Mouse (Mus musculus): ENCODE measurements around the gene Tbc1d19. TPM values are rescaled to one million over a fixed set of nuclear protein-coding genes. Genes with fewer than 3 reads are reported as not detected.
A peak's percentile ranks its signal among the peaks of the same experiment; 100 is the strongest.

The Tbc1d19 gene
- total RNA-seq, 2 experiments from 2014 or later, result 61.1 to 72.2 TPM

DNA sequence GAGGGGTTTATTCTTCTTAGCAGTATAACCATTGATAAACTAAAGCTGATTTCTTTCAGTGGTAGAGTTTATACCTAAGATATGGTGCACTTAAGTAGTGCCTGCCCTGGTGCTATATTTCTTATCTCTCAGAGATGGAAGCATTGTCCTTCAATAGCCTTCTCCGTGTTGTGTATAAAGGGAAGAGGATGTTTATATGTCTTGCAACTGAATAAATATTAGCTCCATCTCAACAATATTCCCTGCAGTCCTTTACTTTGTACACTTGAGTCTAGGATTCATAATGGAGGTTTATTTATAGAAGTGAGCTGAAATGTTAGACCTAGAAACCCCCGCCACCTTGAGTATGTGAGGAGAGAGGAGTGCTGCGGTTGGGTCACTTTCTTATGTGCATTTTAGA, 93.4 kb downstream of the Tbc1d19 start:
- intact Hi-C loops (cut with DNase I), result no loop called here
- no peak for DNase-seq

GRCm38 (mm10) chr5:53909201-53909600, 99.8 kb downstream of the Tbc1d19 start:
- no peak for DNase-seq
- intact Hi-C loops (cut with DNase I), result no loop called here

GRCm38 (mm10) chr5:53920416-53920815, 111.0 kb downstream of the Tbc1d19 start:
- intact Hi-C loops (cut with DNase I), result no loop called here
- DNase-seq, result no peak

DNA sequence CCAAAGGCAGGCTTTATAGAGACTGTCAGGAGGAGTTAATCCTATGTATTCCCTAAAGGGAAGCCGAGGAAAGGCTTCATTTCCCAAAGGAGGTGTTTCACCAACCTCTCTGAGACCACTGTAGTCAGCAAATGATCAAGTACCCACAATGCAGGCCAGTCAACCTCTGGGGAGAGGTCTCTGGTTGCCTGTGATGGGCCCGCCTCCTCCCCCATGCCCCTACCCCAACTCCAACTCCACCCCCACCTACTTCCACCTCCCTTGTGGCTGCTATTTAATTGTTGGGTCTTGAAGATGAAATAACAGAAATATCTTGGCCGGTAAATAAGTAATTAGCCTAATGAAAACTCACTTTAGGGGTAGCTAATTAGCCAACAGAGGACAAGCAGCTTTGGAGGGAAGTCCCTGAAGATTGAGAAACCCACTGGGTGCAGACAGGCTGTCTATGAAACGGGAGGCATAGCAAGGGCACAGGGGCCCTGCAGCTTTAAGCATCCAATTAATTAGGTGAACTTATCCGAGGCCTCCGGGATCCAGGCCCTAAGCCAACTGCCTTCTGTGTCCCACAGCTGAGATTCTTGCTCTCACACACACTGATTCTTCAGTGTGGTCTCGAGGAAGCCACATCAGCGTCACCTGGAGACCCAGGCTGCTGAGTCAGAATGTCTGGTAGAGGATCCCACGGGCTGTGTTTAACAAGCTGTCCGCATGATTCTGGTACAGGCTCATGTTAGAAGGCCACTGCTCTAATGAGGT, 112.9 kb downstream of the Tbc1d19 start:
- intact Hi-C loops (cut with DNase I), result no loop called here
- peak; percentile 72 for DNase-seq

DNA sequence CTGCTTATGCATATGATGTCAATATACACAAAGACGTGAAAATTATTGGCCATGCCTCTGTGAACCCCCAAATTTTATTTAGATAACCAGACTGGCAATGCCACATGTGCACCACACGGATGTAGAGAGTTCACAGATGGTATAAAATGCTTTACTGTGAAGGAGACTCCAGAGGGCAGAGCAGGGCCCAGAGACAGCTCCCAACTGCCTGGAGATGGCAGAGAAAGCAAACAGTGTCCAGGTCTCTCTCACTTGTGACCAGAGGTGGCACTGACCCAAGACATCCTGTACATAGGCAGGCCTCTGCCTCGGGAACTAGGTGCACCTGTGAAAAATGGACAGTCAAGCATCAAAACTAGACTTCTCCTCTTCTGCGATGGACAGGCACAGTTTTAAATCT, 114.6 kb downstream of the Tbc1d19 start:
- DNase-seq, result no peak
- intact Hi-C loops (cut with DNase I), result no loop called here

GRCm38 (mm10) chr5:53926301-53926855, 117.0 kb downstream of the Tbc1d19 start:
- intact Hi-C loops (cut with DNase I), result no loop called here
- DNase-seq, result no peak

GRCm38 (mm10) chr5:53927886-53928285, 118.5 kb downstream of the Tbc1d19 start:
- no peak for DNase-seq
- intact Hi-C loops (cut with DNase I), result no loop called here

- DNase-seq, result no peak
- intact Hi-C loops (cut with DNase I), result no loop called here
Observed at GRCm38 (mm10) chr5:53928537-53928936, 119.1 kb downstream of the Tbc1d19 start.

DNA sequence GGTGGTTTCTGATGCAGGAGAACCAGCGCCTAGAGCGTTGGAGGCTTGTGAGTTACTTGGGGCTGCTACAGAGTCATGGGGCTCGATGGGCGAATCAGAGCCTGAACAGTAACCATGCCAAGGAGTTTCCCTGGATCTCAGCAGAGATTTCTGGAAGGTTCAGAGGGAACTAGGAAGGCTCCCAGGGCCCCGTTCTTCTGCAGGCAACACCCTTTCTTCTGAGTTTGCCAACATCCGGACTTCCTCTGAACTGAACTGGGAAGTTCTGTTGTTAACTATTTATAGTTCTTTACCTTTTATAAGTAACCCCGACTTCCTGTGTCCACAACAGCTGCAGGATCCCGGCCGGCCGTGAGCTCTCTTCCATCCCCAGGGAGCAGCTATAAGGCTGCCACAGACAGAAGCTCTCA, 119.8 kb downstream of the Tbc1d19 start:
- DNase-seq, result no peak
- intact Hi-C loops (cut with DNase I), result no loop called here

DNA sequence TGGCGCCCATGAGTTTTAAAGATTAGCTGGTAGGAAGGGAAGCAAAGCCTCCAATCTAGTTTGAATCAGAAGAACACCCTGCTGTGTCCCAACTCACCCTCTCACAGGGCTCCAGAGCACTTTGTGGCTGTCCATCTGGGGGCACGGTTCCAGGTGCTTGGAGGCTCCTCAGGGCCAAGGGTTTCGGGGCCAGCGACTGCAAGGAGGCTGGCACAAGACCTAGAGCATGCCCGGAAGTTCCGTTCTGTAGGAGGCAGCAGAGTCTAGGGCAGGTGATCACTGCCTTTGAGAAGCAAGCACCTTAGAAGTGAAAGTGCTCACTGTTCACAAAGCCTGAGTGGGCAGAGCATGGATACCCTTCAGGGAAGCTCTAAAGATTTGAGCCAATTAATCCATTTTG, 120.4 kb downstream of the Tbc1d19 start:
- no peak for DNase-seq
- intact Hi-C loops (cut with DNase I), result no loop called here

DNA sequence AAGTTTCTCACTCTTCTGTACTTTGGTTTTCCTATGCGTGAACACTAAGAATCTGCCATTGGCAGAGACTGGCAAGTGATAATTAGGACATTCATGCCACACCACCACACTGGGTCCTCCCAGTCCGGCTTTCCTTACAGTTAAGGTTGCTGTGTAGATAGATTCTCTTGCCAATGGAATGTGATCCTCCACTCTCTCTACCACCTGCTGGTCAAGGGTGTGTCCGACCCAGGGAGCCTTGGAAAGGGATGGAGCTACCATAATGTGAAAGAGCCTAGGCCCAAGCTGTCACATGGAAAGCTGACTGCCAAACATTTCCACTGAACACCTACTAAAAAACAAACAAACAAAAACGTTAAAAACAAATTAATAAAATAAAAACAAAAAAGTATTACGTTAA, 121.6 kb downstream of the Tbc1d19 start:
- intact Hi-C loops (cut with DNase I), result no loop called here
- DNase-seq, result no peak

DNA sequence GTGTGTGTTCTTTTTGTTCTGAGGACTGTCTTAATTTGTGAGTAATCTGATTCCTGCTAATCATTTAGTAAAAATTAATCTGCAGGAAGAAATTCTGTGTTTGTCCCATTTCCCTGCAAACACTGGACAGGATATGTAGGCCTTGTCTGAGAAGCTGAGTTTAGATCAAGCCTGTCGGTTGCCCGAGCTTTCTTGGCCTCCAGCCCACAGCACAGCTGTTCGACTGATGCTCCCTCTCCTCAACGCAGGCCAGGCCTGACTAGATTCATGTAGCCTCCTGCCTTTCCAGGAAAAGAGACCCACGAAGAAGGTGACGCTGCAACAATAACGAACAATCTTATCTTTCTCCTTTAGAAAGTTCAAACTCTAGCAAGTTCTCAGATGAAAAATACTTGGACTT, 124.2 kb downstream of the Tbc1d19 start:
- intact Hi-C loops (cut with DNase I), result no loop called here
- DNase-seq, result peak; percentile 89

- intact Hi-C loops (cut with DNase I), result no loop called here
- DNase-seq, result no peak
Observed at GRCm38 (mm10) chr5:53934040-53934439, 124.6 kb downstream of the Tbc1d19 start.

DNA sequence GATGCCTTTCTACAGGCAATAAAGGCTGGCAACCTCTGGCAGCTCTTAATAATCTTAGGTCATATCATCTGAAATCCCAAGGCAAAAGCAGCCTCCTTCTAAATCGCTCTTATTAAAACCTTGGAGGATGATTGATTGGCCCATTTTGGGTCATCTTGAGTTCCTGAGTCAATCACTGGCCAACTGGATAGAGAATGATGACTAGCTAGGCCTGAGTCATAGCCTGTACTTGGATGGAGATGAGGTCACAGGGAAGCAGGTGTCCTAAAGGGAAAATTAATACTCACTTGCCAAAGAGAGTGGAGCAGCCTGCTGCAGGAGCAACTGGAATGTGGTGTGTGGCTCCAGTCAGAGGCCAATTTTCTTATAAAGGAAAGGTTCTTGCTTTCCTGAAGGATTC, 125.4 kb downstream of the Tbc1d19 start:
- intact Hi-C loops (cut with DNase I), result no loop called here
- DNase-seq, result no peak

DNA sequence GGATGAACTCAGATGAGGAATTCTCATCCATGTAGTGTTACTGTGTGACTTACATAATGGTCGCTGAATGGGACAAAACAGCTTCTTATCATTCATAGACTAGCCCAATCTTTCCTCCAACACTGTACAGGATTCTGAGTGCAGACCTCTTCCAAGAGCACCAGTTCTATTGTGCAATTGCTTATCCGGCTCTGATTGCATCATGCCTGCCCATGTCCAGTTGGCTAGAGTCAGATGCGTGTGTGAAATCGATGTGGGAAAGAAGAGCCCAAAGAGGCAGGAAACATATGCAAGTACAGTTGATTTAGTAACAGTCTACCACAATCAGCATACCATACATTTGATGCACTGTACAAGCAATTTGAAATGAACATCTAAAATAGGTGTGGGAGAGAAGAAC, 127.8 kb downstream of the Tbc1d19 start:
- no peak for DNase-seq
- intact Hi-C loops (cut with DNase I), result no loop called here

DNA sequence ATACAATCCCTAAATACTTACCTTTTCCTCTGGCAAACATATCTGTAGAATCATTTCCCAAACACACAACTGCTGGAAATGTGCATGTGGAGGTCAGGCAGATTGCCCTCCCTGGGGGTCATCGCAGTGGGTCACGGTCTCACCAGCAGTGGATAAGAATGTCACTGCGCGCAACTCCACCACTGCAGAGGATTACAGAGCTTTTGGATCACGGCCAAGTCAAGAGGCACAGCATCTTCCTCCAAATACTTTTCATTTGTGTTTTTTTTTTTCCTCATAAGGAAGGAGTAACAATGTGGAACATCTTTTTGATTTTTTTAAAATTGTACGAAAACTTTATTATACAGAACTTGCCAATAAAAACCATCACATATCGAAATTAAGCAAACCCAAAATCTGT, 129.6 kb downstream of the Tbc1d19 start:
- DNase-seq, result no peak
- intact Hi-C loops (cut with DNase I), result no loop called here

DNA sequence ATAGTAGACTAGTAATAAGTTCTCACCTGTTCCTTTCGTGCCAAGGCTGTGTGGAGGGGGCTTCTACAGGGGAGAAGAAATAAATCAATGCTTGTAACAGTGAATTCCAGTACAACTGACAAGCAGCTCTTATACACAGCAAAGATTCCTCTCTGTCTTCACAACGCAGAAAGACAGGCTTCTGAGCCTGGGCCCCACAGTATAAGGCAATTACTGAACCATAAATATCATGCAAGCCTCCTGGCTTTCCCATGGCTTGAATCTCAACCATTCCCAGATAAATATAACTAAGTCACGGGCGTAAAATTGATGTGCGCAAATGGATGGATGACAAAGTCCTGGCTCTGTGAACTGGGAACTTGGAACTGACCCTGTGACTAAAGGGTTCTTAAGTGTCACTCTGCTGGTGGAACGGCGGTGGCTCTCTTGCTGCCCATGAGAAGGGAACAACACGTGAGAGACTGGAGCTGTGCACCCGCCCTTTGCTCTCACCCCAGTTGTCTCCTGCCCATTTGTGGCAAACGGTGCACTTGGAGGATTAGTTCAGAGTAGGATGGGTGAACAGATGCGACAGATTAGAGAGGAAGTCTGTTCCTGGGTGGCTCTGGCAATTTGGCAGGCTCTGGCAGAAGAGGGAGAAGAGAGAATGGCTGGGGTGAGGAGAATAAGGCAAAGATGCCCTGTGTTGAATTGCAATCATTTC, 132.1 kb downstream of the Tbc1d19 start:
- intact Hi-C loops (cut with DNase I), result no loop called here

DNA sequence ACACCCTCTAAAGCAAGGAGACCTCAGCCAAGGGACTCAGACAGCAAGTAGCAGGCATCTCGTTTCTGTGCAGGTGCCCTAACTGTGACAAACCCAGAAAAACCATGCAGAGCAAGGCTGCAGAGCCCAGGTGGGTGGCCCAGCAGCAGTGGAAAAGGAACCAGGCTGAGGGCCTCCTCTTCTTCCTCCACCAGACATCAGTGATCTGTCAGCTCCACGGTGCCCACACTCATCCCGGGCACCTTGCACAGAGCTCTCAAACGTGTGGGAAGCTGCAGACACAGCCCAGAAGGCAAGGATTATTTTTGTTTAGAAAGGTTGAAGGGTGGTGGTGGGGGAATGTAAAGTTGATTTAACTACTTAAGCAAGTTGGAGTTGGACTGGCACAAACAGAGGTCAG, 132.9 kb downstream of the Tbc1d19 start:
- intact Hi-C loops (cut with DNase I), result no loop called here
- DNase-seq, result no peak

More for the DNA sequence above, 132.1 kb downstream of the Tbc1d19 start:
- peak; percentile 58 for DNase-seq

- DNase-seq, result no peak
- intact Hi-C loops (cut with DNase I), result no loop called here
Observed at GRCm38 (mm10) chr5:53943321-53943857, 134.0 kb downstream of the Tbc1d19 start.

- DNase-seq, result no peak
- intact Hi-C loops (cut with DNase I), result no loop called here
Observed at GRCm38 (mm10) chr5:53946747-53947146, 137.3 kb downstream of the Tbc1d19 start.

- peak; percentile 53 for DNase-seq
- intact Hi-C loops (cut with DNase I), result no loop called here
Observed at GRCm38 (mm10) chr5:53947549-53948183, 138.3 kb downstream of the Tbc1d19 start.

Data from left cerebral cortex, postnatal 4 days (tissue).